Mouse (Mus musculus) E14TG2a.4 (cell line): ENCODE data around the gene Sema5b.
"Not testable (repeated sequence)": the region's sequence is repeated elsewhere in the genome, so short reads cannot be mapped to it uniquely, and the experiment has no call there.

Experiments
- H3K27me3 ChIP-seq: 2 replicates; pipeline ENCODE4 v1.6.1; 2014; ENCODE audit warnings: low read length, control low read depth; ENCODE audit not compliant: insufficient read depth
- H3K36me3 ChIP-seq: 2 replicates; pipeline ENCODE4 v1.6.1; 2014; ENCODE audit warnings: low read length, control low read depth; ENCODE audit not compliant: insufficient read depth
- H3K4me1 ChIP-seq: replicated peaks from 2 replicates; pipeline ENCODE4 v1.6.1; 2014; ENCODE audit warnings: low read depth, low read length, control low read depth
- H3K4me3 ChIP-seq: replicated peaks from 2 replicates; pipeline ENCODE4 v1.5.1; 2014; ENCODE audit warnings: mild to moderate bottlenecking, low read length
- H3K9me3 ChIP-seq: 2 replicates; pipeline ENCODE4 v1.6.1; 2014; ENCODE audit warnings: low read length, control low read depth
- CTCF ChIP-seq: conservative IDR thresholded peaks from 2 replicates; pipeline ENCODE4 v1.5.1; 2014; ENCODE audit warnings: low read length
- NANOG ChIP-seq: IDR thresholded peaks from 2 replicates; pipeline ENCODE4 v1.6.1; 2014; ENCODE audit warnings: borderline replicate concordance, low read length, mixed read lengths
- POU5F1 ChIP-seq: IDR thresholded peaks from 2 replicates; pipeline ENCODE4 v1.6.1; 2014; ENCODE audit warnings: low read length, borderline replicate concordance

Gene Sema5b

DNA sequence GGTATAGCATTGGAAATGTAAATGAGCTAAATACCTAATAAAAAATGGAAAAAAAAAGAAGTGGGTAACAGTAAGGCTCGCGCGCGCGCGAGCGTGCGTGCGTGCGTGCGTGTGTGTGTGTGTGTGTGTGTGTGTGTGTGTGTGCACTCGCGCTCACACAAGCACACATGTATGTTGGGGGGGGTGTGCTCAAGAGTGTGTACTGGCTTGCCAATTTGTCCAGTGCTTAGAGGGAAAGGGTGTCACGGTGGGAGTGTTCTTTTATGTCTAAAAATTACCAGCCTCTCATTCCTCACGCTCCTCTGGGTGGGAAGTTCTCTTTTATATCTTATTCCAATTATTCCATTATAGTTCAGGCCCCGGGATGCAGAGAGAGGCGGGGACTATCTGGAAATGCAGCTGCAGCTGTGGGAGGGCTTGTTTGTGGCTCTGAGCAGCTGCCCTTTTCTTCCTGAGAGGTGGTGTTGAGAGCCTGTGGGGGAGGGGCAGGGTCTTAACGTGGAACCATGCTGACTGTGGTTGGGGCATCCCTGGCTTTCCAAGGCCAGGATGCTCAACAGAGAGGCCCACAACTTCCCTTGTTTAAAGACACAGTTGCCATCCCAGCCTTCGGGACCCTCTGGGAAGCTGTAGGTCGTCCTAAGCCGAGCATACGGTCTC lies 23.4 kb downstream of the Sema5b start:
- peaks cover 10% of the 10 kb centered on the region; the same call in 1 of the 2 replicates for H3K27me3 ChIP-seq
- TF ChIP-seq POU5F1 (no peak), NANOG (no peak), CTCF (no peak)
- peaks cover 37% of the 10 kb centered on the region for H3K4me1 ChIP-seq
- 0 out of 2 replicates have a peak, but pooled peaks cover 2% of the 10 kb centered on the region for H3K36me3 ChIP-seq
- no peaks in the 10 kb centered on the region for H3K9me3 ChIP-seq
- no peak overlapping the region for H3K4me3 ChIP-seq

DNA sequence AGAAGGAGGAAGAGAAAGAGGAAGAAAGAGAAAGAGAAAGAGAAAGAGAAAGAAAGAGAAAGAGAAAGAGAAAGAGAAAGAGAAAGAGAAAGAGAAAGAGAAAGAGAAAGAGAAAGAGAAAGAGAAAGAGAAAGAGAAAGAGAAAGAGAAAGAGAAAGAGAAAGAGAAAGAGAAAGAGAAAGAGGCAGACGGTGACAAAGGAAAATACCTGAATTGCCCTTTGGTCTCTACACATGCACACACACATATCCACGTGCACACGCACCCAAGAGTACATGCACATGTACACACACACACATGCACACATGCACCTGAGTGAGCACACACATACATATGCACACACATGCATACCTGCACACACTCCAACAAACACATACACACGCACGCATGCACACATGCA lies 24.7 kb downstream of the Sema5b start:
- H3K4me3 ChIP-seq, H3K9me3 ChIP-seq, H3K36me3 ChIP-seq, H3K27me3 ChIP-seq: not testable (repeated sequence)
- H3K4me1 ChIP-seq = peaks cover 31% of the 10 kb centered on the region

DNA sequence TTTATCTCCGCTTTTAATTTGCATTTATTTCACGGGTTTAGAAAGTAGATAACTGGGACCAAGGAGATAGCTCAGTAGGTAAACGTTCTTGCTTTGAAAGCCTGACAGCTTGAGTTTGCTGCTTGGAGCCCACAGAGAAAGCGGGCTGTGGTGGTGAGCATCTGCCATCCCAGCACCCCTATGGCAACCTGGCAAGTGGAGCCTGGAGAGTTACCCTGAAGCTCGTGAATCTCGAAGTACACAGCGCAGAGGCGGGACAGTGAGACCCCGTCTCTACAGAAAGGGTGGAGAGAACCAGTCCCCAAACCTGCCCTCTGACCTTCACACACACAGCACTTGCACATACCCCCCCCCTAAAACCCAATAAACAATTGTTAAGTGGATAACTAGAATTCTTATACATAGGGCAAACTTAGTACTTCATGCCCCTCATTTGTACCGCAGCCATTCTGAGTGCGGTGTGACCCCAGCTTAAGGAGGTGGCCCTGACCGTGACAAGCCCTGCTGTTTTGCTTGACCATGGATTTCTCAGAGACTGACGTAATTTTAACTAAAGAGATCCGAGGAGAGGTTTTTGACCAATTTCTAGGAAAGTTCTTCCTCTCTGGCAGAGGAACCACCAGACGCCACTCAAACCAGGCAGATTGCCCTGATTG lies 27.4 kb downstream of the Sema5b start:
- TF ChIP-seq NANOG = no peak
- TF ChIP-seq CTCF = no peak
- TF ChIP-seq POU5F1 = no peak
- Histone ChIP-seq H3K9me3 (no peaks in the 10 kb centered on the region), H3K27me3 (peaks cover 12% of the 10 kb centered on the region; the same call in 1 of the 2 replicates), H3K4me1 (peaks cover 23% of the 10 kb centered on the region), H3K36me3 (no peaks in the 10 kb centered on the region), H3K4me3 (no peak overlapping the region)

DNA sequence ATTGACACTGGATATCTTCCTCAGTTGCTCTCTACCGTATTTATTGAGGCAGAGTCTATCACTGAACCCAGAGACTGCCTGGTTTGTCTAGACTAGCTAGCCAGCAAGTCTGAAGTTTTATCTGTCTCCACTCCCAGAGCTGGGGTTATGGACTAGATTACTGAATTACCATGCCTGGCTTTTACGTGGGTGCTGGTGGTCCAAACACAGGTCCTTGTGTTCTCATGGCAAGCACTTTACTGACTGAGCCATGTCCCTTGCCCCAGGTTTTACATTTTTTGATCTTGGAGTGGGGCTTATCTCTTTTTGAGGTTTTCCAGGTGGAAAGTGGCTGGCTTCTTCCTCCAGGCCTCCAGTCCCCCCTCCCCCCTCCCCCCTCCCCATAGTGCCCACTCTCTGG lies 28.4 kb downstream of the Sema5b start:
- Histone ChIP-seq H3K27me3 (peaks cover 12% of the 10 kb centered on the region; the same call in 1 of the 2 replicates), H3K9me3 (no peaks in the 10 kb centered on the region), H3K36me3 (no peaks in the 10 kb centered on the region), H3K4me1 (peaks cover 19% of the 10 kb centered on the region), H3K4me3 (no peak overlapping the region)
- TF ChIP-seq CTCF (no peak), NANOG (no peak), POU5F1 (no peak)

DNA sequence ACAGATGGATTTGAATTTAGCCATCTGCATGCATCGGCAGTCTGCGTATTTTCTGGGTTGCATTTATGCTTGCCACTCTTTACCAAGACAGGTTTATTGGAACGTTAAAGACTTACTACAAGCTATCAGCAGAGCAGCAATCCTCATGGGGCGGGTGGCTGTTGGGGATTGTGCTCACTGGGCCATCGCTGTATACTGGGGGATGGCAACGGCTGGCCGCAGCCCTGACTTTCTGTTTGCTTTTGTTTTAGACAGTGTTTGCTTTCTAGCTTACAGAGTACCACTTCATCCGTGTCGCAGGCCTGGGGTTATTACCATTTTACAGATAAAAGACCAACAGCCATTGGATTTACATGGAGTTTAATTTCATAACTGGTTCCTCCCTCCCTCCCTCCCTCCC lies 28.8 kb downstream of the Sema5b start:
- H3K4me1 ChIP-seq = peaks cover 15% of the 10 kb centered on the region
- H3K4me3 ChIP-seq = no peak overlapping the region
- no peak for TF ChIP-seq CTCF
- no peak for TF ChIP-seq POU5F1
- TF ChIP-seq NANOG = no peak
- no peaks in the 10 kb centered on the region for H3K36me3 ChIP-seq
- H3K27me3 ChIP-seq = peaks cover 12% of the 10 kb centered on the region; the same call in 1 of the 2 replicates
- H3K9me3 ChIP-seq = no peaks in the 10 kb centered on the region

DNA sequence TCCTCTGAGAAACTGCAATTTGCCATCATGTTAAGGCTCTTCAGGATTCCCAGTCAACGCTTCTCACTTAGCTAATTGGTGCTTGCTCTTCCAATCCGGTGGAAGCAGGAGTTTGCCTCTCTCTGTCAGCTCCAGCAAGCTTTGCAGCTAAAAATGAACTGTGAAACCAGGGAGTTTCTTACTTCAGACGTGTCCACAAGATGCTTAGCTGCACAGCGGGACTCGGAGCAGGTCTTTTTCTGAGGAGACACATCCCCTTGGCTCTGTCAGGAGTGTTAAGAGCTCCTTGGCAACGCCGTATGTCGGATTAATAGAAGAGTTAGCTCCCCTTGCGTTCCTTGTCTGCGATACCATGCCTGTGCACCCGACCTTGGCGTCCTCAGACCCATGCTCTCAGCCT lies 29.7 kb downstream of the Sema5b start:
- Histone ChIP-seq H3K4me3 (peak overlapping the region; percentile 24), H3K36me3 (no peaks in the 10 kb centered on the region), H3K4me1 (peaks cover 15% of the 10 kb centered on the region), H3K9me3 (no peaks in the 10 kb centered on the region), H3K27me3 (peaks cover 12% of the 10 kb centered on the region; the same call in 1 of the 2 replicates)
- no peak for TF ChIP-seq NANOG
- no peak for TF ChIP-seq CTCF
- no peak for TF ChIP-seq POU5F1

DNA sequence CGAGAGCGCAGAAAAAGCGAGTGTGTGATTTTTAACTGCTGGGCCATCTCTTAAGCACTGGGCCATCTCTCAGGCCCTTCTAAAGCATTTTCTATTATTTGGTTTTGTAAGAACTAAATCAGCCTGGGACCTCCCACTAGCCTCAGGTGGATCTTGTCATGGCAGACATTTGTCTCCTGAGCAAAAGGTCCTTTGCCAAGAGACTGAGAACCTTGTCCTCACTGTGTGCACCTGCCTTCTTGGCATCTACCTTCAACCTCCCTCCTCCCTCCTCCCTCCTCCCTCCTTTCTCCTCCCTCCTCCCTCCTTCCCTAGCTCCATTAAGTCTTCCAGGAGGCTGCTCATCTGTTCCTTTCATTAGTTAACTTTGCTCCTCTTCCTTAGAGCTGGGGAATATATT lies 32.6 kb downstream of the Sema5b start:
- no peaks in the 10 kb centered on the region for H3K9me3 ChIP-seq
- peaks cover 9% of the 10 kb centered on the region; the same call in 1 of the 2 replicates for H3K27me3 ChIP-seq
- TF ChIP-seq POU5F1 (no peak), NANOG (no peak), CTCF (no peak)
- peaks cover 22% of the 10 kb centered on the region for H3K4me1 ChIP-seq
- H3K36me3 ChIP-seq = no peaks in the 10 kb centered on the region
- no peak overlapping the region for H3K4me3 ChIP-seq

DNA sequence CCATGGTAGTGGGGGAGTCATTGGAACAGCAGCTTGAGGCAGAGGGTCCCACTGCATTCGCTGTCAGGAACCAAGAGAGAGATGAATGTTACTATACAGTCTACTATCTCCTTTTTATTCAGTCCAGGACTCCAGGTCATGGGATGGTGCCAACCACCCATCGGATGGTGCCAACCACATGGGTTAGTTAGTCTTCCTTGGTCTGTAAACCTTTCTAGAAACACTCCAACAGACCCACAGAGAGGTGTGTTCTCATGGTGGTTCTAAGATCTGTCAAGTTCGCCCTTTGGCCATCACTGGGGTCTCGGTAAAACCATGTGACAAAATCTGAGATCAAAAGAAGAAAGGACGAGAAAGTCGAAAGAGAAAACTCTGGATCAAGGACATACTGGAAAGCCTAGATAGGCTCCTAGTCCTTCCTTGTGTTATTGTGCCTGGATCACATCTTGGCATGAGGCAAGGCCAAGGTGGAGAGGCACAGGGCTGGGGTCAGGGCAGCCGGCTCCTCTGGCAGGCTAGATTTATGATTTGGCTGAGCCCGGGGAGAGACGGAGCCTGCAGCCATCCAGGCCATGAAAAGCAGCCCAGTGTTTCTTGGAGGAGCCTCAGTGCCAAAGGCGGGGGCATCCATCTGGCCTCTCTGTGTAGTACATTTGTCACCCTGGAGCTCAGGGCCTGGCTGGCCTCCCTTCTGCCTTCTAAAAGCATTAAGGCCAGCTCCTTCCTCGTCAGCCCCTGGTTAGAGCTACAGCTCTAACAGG lies 36.4 kb downstream of the Sema5b start:
- no peaks in the 10 kb centered on the region for H3K27me3 ChIP-seq
- no peaks in the 10 kb centered on the region for H3K9me3 ChIP-seq
- no peaks in the 10 kb centered on the region for H3K36me3 ChIP-seq
- peaks cover 28% of the 10 kb centered on the region for H3K4me1 ChIP-seq
- H3K4me3 ChIP-seq = no peak overlapping the region
- TF ChIP-seq NANOG (no peak), CTCF (no peak), POU5F1 (no peak)
